Mouse (Mus musculus) thymus, postnatal 36 days (tissue): ENCODE measurements around the gene Rem1.

Source experiments
- DNase-seq, 2 experiments: peaks; one replicate each; pipeline ENCODE4 v3.0.0; 2022; ENCODE audit warnings: mixed read lengths in 2 of 2

Rem1 gene

GRCm38 (mm10) chr2:152678302-152678701 lies 51.6 kb downstream of the Rem1 start:
- peak in 1 of 2 experiments; percentile 38 for DNase-seq

- no peak for DNase-seq
Measured at GRCm38 (mm10) chr2:152678925-152679324, 52.2 kb downstream of the Rem1 start.

GRCm38 (mm10) chr2:152679701-152680355 lies 53.1 kb downstream of the Rem1 start:
- no peak for DNase-seq

- DNase-seq = no peak
Measured at GRCm38 (mm10) chr2:152683086-152683485, 56.3 kb downstream of the Rem1 start.
